Mouse (Mus musculus): Measurements from ENCODE around the gene Cdkn1c.

The Cdkn1c gene

DNA sequence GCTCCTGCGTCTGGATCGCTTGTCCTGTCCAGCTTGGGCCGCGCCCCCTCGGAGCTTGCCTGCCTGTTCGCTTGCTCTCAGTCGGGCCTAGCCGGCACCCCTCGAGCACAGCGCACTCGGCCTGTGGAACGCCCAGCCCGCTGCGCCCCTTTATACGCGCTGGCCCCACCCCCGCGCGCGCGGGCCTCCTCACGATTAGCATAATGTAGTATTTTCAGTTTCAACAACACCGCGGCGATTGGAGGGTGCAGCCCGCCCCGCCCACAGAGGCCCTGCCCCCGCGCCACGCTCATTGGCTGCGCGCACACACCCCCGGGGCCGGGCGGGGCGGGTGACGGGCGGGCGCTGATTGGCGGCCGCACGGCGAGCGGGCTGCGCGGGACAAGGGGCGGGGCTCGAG lies at the start of gene Cdkn1c:
Gene Cdkn1c, minus strand, starts transcription at position 177 of the 400 bp plus-strand sequence.
- peak; percentile 94 for DNase-seq (ENCODE audit: low read depth, low spot score)

DNA sequence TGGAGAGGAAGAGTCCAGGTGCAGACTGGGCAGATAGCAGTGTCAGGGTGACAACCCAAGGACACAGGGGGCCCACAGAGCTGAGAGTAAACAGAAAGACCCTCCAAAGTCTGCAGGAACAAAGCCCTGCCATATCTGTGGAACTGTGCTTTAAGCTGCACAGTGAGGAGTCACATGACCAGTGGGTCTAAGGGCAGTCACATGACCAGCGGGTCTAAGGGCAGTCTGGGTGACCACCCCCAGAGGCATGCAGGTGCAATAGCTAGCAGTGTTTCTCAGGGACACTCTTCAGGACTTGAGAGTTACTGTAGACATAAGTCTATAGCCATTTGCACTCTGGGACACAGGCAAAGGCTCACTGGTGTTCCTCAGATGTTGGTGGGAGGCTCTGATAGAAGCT lies 48.7 kb upstream of the Cdkn1c start:
- no peak for DNase-seq (ENCODE audit: low read depth, low spot score)

GRCm38 (mm10) chr7:143506675-143507074 lies 45.8 kb upstream of the Cdkn1c start:
- DNase-seq (ENCODE audit: low read depth, low spot score) = peak; percentile 87

- peak; percentile 47 for DNase-seq (ENCODE audit: low read depth, low spot score)
Measured at GRCm38 (mm10) chr7:143506271-143506670, 45.4 kb upstream of the Cdkn1c start.

- DNase-seq (ENCODE audit: low read depth, low spot score) = peak; percentile 94
Measured at GRCm38 (mm10) chr7:143505823-143506222, 45.0 kb upstream of the Cdkn1c start.

- DNase-seq (ENCODE audit: low read depth, low spot score) = peak; percentile 24
Measured at GRCm38 (mm10) chr7:143505411-143505810, 44.6 kb upstream of the Cdkn1c start.

DNA sequence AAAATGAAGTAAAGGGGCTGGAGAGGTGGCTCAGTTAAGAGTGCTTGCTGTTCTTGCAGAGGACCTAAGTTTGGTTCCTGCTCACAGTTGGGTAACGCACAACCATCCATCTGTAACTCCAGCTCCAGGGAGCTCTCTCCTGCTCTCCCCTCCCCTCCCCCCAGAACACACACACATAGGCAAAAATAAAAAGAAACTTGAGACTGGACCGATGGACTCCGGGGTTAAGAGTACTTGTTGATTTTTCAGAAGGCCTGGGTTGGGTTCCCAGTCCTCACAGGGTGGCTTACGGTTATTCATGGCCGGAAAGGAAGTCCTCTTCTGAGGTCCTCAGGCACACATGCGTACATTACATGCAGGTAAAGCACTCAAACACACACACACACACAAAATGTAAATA lies 43.1 kb upstream of the Cdkn1c start:
- DNase-seq (ENCODE audit: low read depth, low spot score) = no peak

GRCm38 (mm10) chr7:143502418-143503200 lies 41.8 kb upstream of the Cdkn1c start, which contains the start of gene Phlda2:
Phlda2 (minus strand) TSS chr7:143503150.
- peak; percentile 83 for DNase-seq (ENCODE audit: low read depth, low spot score)

DNA sequence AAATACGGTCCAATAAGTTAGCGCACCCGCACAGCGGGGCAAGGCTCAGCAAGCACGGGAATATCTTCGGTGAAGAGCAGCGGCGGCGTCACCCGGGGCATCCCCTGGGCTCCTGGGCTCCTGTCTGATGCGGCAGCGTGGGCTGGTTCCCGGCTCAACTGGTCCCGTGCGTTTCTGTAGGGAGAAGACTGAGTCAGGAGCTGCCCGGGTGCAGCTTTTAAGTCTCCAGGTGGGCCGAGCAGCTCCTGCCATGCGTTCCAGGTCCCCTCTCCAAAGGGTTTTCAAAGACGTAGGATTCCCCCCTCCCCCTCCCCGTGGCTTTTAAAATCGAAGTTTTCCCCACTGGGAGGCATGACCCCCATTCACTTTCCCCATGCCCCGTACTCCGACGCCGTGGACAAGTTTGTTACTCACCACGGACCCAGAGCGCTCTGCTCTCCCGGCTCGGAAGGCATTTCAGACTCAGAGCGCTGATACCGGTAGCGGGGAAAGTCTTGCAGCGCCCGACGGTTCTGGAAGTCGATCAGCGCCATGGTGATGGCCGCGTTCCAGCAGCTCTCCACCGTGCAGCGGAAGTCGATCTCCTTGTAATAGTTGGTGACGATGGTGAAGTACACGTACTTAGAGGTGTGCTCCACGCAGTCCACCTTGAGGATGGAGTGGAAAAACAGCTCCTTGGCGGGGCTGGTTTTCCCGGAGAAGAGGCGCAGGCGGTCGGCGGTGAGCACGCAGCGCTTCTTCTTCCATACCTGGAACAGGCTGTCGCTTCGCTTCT lies 41.0 kb upstream of the Cdkn1c start:
- DNase-seq (ENCODE audit: low read depth, low spot score) = peak; percentile 64

- no peak for DNase-seq (ENCODE audit: low read depth, low spot score)
Measured at GRCm38 (mm10) chr7:143500912-143501311, 40.1 kb upstream of the Cdkn1c start.

DNA sequence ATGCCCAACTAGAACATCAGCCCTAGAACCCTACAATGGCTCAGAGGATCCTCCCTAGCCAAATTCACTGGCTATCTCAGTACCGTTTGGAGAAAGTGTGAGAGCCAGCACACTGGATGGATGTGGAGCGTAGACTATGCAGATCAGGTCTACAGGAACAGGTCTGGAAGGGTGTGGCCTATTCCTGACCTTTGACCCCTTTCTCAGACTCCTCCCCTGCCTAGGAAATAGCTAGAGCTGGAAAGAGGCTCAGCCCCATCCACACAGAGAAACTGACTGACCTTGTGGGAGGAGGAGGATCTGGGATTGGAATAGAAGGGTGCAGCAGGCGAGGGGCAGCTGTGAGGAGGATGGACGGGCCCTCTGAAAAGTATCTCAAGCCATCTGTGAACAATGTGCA lies 37.7 kb upstream of the Cdkn1c start:
- peak; percentile 83 for DNase-seq (ENCODE audit: low read depth, low spot score)

DNA sequence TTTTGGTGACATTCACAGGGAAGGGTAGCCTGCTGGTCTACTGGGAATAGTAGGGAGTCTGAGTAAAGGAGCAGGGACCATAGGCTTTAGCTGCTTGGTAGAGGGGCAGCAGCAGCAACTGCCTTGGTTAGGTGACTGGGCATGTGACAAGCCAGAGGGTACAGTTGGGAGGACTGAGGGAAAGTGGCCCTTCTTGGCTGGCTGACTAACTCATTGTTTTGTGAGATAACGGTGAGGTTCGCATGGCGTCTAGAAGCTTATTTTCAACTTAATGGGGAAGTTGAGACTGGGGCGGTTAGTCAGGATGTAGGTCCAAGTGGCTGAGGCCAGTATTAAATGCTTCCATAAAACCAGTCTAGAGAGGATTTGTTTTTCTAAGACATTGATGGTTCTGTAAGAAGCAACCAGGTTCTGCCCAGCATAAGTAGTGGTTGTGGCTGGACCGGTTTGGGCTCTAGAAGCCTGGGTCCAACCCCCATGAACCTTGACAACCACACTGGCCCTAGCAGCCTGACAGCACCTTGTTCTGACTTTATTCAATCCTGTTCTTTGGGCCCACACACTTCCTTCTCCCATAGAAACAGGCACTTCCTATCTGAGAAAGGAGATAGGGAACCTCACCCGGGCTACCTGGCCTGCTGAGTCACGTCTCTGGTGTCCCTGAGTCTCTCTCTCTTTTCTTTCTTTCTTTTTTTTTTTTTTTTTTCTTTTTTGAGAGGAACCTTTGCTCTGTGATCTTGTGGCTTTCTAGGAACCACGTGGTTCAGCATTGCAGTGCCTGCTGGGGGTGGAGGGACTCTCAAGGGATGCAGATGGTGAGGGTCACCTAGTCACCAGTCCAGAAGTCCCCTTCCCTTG lies 34.5 kb upstream of the Cdkn1c start:
- DNase-seq (ENCODE audit: low read depth, low spot score) = no peak

DNA sequence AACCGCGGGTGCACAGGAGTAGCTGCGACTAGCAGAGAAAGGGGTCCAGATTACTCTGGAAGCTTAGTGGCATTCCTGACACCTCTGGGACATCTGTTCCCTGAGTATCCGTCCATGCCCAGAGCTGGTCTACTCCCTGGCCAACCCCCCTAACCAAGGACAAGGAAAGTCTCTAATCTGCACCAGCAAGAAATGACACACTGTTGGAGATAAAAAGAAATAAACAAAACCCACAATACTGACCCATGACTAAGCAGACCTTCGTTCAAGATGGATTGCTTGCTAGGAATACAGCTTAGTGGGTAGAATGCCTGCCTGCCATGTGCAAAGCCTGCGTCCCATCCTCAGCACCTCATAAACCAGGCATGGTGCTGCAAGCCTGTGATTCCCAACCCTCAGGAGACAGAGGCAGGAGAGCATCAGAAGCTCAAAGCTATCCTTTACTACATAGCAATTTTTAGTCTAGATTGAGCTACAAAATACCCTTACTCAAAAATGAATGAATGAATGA lies 32.8 kb upstream of the Cdkn1c start:
- DNase-seq (ENCODE audit: low read depth, low spot score) = no peak

DNA sequence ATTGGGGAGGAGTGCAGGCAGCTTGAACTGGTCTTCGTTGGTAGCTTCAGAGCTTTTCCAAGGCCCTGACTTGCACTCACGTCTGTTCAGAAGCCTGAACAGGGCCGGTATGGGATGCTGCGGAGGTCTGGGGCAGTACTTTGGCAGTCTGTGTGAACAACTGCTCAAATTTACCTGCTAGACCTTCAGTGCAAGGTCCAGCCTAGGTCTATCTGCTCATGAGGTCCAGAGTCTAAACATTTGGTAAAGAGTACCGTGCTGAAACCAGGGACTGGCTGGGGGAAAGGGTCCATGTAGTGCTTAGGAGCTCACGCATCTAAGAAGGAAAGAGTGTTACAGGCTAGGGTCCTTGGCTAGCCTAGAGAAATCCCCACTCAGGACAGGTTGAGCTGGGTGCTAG lies 28.9 kb upstream of the Cdkn1c start:
- DNase-seq (ENCODE audit: low read depth, low spot score) = no peak

DNA sequence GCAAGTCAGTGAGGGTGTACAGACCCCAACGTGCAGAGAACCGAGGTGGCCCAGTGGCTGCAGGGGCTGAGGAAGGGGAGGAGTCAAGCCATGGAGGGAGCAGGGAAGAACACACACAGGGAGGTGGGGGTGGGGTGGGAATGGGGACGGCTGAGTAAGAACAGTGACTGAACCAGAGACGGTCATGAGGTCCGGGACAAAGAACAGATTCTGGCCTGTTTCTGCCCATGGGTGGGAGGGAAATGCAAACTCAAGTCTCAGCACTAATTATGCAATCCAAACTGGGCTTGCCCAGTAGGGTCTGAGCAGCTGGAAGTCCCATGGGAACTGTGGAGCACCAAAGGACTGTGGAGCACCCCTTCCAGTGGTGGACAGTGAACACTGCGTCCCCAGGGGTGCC lies 21.7 kb upstream of the Cdkn1c start:
- peak; percentile 80 for DNase-seq (ENCODE audit: low read depth, low spot score)

- no peak for DNase-seq (ENCODE audit: low read depth, low spot score)
Measured at GRCm38 (mm10) chr7:143481806-143482387, 21.0 kb upstream of the Cdkn1c start.

DNA sequence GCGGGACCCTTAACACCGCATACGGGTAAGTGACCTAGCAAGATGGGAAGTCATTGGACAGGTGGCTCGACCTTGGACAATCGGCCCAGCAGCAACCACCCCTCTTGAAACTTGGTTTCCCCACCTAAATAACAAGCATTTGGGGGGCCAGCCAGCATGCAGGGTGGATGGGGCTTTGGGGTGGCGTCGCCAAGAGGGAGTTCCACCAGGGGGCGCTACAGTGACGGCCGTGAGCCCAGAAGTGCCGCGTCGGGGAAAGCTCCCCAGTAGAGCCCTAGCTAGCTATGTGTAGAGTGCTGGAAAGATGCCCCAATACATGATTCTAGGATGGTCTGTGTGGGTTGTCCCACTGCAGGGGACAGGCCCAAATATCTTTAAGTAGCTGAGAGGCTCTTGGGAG lies 19.6 kb upstream of the Cdkn1c start:
- DNase-seq (ENCODE audit: low read depth, low spot score) = peak; percentile 72

- DNase-seq (ENCODE audit: low read depth, low spot score) = no peak
Measured at GRCm38 (mm10) chr7:143477800-143478199, 16.9 kb upstream of the Cdkn1c start.

DNA sequence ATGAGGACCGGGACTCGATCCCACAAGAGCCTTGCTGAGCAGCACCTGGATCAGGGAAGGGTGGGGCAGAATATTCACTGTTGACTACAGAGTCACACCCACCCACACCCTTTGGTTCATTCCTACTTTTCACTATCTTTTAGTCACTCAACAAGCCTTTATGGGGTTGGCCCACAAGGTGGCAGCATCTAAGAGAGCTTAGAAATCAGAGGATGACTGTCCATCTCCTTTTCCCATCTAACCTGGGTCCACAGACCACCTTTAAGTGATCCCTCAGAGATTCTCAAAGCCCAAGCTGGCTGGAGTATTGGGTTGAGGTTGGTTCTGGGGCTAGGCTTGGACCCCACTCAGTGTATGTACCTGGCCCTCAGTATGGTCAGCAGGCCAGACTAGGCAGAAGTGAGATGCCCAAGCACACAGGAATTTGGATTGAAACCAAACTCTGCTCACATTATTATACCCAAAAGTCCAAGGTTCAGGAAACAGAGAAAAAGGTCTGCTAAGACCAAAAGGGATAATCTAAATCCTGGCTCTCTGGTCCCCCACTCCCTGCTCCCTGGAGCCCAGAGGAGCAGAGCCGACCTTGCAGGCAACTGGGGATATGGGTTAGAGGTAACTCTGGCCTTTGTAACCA lies 16.0 kb upstream of the Cdkn1c start:
- peak; percentile 68 for DNase-seq (ENCODE audit: low read depth, low spot score)

GRCm38 (mm10) chr7:143475876-143476275 lies 15.0 kb upstream of the Cdkn1c start:
- DNase-seq (ENCODE audit: low read depth, low spot score) = no peak

DNA sequence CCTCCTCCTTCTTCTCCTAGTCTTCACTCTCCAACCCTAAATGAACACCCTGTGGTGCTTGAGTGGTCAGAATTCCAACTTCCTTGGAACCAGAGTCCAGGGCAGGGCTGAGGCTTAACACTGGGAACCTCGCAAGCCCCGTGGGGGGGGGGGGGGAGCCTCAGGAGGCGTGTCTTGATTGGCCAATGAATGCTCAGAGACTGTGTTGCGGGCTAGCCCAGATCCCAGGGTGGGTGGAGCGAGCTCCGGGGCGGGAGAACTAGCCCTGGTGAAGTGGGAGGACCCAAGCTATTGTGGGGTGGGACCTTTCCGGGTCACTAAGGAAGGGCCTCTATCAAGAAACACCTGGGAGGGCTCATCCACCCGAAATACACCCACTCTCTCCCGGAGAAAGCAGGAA lies 14.0 kb upstream of the Cdkn1c start:
- DNase-seq (ENCODE audit: low read depth, low spot score) = peak; percentile 86
